Mouse (Mus musculus): ENCODE measurements around the gene Chst5.

DNA sequence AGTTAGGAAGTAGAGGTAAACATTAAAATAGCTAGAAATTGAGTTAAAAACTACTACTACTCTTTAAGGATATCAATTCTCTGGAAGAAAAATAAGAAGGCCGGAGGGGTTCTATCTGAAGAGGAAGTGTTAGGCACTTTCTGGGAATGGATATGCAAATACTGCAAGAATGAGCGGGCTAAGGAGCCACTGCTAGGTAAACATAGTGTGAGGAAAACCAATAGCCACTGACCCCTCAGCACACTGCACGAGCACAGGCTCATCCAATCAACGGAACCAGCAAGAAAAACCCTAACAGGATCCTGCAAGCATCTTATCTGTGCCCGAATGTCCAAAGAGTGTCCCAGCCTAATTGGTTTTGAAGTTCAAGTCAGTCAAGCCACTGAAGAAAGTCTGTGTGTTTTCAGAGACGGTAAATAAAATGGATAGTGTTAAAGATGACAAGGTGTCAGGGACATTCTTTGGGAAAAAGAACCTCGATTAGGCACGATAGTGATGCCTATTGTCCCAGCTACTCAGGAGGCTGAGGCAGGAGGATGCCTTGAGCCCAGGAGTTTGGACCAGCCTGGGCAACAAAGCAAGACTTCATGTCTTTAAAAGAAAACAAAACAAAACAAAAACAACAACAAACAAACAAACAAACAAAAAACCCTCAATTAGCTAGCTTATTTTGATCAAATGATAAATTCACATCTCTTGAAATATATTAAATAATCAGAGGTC is 45.0 kb downstream of the Chst5 start:
- TF ChIP-seq CTCF (IDR thresholded peaks at IDR 0.05; ENCODE audit: low read depth, low read length) (no peak), EP300 (IDR thresholded peaks at IDR 0.05; ENCODE audit: insufficient read depth, low read depth, low read length) (no peak), POLR2A (IDR thresholded peaks at IDR 0.05; ENCODE audit: insufficient read depth, low read length) (no peak)
